Mouse (Mus musculus) sigmoid colon, adult 10 weeks (tissue): ENCODE measurements around the gene Hmg20a. TPM values are rescaled to one million over a fixed set of nuclear protein-coding genes. Genes with fewer than 3 reads are reported as not detected.

ENCODE experiments used
- polyA plus RNA-seq: library from polyadenylated mRNA; stranded (reverse); fragments of 350-450 nt; fragmentation: Illumina TruSeq; extraction: RNeasy Lipid Tissue Mini Kit (QIAGEN cat#74804); gene quantifications from one replicate; pipeline ENCODE4 v1.2.3, GENCODE M21; 2014; ENCODE audit warnings: low read depth, low replicate concordance

Hmg20a gene
- polyA plus RNA-seq = 29.6 TPM

GRCm38 (mm10) chr9:56417948-56418737 lies at the start of gene Hmg20a, which contains the start of gene Peak1:
TSS of gene Hmg20a (plus strand) at chr9:56418609.
TSS of gene Peak1 (minus strand) at chr9:56418067.

Other genes starting within 250 kb of the Hmg20a start
- gene Peak1, start 542 bp upstream of the Hmg20a start, polyA plus RNA-seq = 18.1 TPM